Comparison of ENCODE assay signal across 13 mouse cellular contexts in the genomic region with DNA sequence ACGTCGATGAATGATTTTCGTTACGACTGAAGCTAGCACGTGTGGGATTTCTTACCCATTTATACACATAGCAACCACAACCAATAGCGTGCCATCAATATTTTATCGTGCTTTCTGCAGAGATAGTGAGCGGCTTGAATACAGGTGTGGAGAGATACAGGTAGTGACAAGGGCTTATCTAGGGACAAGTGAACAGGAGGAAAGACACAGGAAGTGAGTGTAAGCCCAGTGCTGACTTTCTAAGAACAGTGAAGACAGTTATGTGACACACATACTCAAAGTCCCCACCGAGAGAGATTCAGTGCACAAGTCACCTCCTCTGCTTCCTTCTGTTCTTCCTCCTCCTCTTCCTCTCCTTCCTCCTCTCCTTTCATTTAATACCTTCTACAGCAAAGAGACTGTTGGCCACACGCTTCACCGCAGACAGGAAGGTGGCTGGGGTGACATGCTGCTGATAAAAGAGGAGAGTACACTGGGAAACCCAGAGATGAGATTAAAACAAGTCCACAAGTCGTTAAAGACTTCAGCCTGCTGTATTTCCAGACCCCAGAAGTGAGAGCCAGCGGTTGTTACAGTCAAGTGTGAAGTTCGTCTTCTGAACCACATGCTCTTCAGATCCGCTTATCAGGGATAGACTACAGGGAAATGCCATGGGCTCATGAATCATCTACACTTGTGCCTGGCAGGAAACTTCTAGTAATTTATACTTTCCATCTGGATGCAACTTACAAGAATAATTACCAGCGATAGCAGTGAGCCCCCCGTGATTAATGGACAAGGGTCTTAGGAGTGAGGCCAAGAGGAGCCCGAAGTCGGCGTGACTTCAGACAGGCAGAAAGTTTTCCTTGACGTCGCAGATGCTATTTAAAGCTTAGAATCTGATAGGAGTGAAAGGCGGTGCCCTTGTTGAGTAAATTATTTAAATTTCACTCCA.
DNase-seq lines count a peak whose midpoint lies in the region; ATAC-seq lines count a peak whose summit lies in the region.
"Had no signal": no experiment of that assay in that cellular context is flagged by ENCODE, and none has a peak within 500 bp of the region (broad histone marks: within the 10 kb centered on the region; RNA-seq: fewer than 3 reads in every experiment).

No protein-coding gene starts in this region.

- H3K27me3 ChIP-seq in kidney, embryonic 14.5 days (ENCODE audit: control insufficient read depth, insufficient read depth, low read length) = no peaks in the 10 kb centered on the region

- no peak overlapping the region for H3K4me2 ChIP-seq in kidney, embryonic 14.5 days (replicated peaks; ENCODE audit: low read depth, low read length)

- H3K27ac ChIP-seq in kidney, embryonic 14.5 days (ENCODE audit: low read depth, low read length) = no peak overlapping the region

- intact Hi-C loops in left cerebral cortex, postnatal 25 days (cut with DNase I) = no loop called here

- no peak for DNase-seq in kidney, adult 8-10 months
- DNase-seq in c-Kit-positive CD71-negative TER-119-negative erythroid progenitor cells, embryonic 14.5 days (ENCODE audit: low read depth) = peak; percentile 32
- no peak for DNase-seq in urinary bladder, adult 2 months (ENCODE audit: low spot score)
- DNase-seq in left cerebral cortex, postnatal 25 days (ENCODE audit: low spot score in 2 of 2) = no peak
- DNase-seq: adrenal gland, postnatal 36 days; cerebellum, postnatal 36 days; gastrocnemius, postnatal 36 days; heart, postnatal 10 days; lung, adult 18-20 months; right cerebral cortex, postnatal 14 days had no signal

- whole genome bisulfite sequencing in kidney, embryonic 14.5 days = 31% methylated on average over 23 of the region's 23 CpGs

- H3K36me3 ChIP-seq in kidney, embryonic 14.5 days (ENCODE audit: control insufficient read depth, insufficient read depth, low read length) = no peaks in the 10 kb centered on the region

- H3K4me3 ChIP-seq in kidney, embryonic 14.5 days (ENCODE audit: low read length) = no peak overlapping the region

- no peak overlapping the region for H3K9ac ChIP-seq in kidney, embryonic 14.5 days (ENCODE audit: low read depth, low read length)

- H3K9me3 ChIP-seq in kidney, embryonic 14.5 days (ENCODE audit: control insufficient read depth, low read length) = no peaks in the 10 kb centered on the region

- peak; percentile 82 for ATAC-seq in kidney, embryonic 14.5 days (ENCODE audit: low FRiP score, low TSS enrichment)
- ATAC-seq in granulocyte monocyte progenitor cell, adult 5-6 weeks (replicated peaks; ENCODE audit: poor library complexity, severe bottlenecking) = peak; percentile 41
- ATAC-seq in megakaryocyte, adult 5-6 weeks (ENCODE audit: poor library complexity, severe bottlenecking) = peak; percentile 22; the same call in 1 of the 2 replicates

- H3K4me1 ChIP-seq in kidney, embryonic 14.5 days (ENCODE audit: control insufficient read depth, insufficient read depth, low read length) = peaks cover 12% of the 10 kb centered on the region; the same call in 1 of the 2 replicates

Comparison
In these comparisons a context has a peak if more than half of its experiments do, and no peak if none do; other contexts are left out.
1. ATAC-seq: peak in every context shown above with its lines; median percentile 82 in kidney, embryonic 14.5 days; 41 in granulocyte monocyte progenitor cell, adult 5-6 weeks; 22 in megakaryocyte, adult 5-6 weeks.